Mouse (Mus musculus) mesoderm, embryonic 11.5 days (tissue): ENCODE data around the gene Slc9a6.
A peak's percentile ranks its signal among the peaks of the same experiment; 100 is the strongest.

ENCODE experiments used
- DNase-seq: peaks from one replicate; pipeline ENCODE4 v3.0.0-alpha.2; 2012; ENCODE audit warnings: low read depth, low spot score

Slc9a6 gene

DNA sequence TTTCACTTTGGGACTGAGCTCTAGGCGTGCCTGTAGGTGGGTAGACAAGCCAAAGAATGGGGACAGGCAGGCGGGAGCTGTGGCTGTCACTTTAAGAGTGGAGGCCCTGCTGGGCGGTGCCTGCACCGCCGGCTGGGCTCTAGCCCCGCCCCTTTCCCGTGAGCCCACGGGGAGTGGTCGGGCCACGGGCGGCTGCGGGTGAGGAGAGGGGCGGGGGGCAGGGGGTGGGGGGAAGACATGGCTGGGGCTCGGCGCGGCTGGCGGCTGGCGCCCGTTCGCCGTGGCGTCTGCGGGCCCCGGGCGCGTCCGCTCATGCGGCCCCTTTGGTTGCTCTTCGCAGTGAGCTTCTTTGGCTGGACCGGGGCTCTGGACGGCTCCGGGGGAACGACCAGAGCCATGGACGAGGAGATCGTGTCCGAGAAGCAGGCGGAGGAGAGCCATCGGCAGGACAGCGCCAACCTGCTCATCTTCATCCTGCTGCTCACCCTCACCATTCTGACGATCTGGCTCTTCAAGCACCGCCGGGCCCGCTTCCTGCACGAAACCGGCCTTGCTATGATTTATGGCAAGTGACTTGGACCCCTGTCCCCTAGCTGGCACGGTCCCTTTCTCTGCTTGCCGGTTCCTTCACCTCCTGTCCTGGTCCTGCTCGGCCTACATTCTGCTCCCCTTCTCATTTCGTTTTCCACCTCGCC, at the start of gene Slc9a6:
TSS of gene Slc9a6 (plus strand) at position 135 of the 695 bp plus-strand sequence.
- peak; percentile 84 for DNase-seq

DNA sequence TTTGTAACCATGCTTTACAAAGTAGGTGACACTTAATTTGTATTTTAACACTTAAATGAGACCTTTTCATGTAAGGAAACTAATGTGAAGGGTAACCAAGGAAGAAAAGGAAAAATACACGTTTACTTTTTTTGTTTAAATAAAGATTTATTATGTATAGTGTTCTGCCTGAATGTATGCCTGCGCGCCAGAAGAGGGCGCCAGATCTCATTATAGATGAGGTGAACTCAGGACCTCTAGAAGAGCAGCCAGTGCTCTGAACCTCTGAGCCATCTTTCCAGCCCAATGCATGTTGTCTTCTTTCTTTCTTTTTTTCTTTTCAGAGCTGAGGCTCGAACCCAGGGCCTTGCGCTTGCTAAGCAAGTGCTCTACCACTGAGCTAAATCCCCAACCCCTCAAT, 37.1 kb upstream of the Slc9a6 start:
- peak; percentile 33 for DNase-seq

GRCm38 (mm10) chrX:56578200-56578599, 31.4 kb upstream of the Slc9a6 start:
- DNase-seq = no peak

- peak; percentile 4 for DNase-seq
Observed at GRCm38 (mm10) chrX:56597219-56597886, 12.2 kb upstream of the Slc9a6 start.

GRCm38 (mm10) chrX:56597887-56598640, 11.5 kb upstream of the Slc9a6 start, which contains the start of gene Mmgt1:
Mmgt1 (minus strand) TSS chrX:56598069.
- DNase-seq = peak; percentile 95

DNA sequence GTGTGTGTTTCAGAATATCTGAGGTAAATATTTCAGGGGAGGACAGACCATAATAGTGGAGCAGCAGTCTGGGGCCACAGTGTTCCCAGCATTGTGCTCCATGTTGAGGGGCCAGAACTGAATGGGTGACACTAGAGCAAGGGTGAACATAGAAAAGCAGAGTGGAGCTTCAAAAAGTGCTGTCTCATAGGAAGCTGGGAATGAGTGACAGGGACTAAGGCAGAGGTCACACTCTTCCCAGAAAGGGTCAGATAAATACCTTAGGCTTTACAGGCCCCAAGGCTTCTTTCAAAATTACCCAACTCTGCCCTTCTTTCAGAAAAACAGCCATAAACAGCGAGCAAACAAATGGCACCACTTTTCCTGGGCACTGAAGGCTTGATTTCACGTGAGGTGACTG, 3.0 kb upstream of the Slc9a6 start:
- no peak for DNase-seq

- DNase-seq = no peak
Observed at GRCm38 (mm10) chrX:56607032-56607710, 2.4 kb upstream of the Slc9a6 start.

DNA sequence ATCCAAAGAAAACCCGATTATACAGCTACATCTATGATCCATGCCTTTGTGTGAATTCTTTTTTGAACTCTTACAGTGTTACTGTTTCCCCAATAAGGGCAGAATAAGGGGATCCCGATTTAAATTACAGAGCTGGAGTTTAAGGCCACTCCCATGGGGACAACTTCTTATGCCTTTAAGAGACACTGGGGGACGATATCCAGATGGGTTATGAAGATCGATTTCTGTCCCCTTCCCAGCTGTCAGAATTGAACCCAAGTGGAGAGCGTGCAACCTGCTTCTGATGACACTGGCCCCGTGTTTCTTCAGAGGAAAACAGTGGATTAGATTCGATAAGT, 303 bp upstream of the Slc9a6 start:
- DNase-seq = no peak

GRCm38 (mm10) chrX:56610318-56610694, 749 bp downstream of the Slc9a6 start:
- DNase-seq = peak; percentile 8

DNA sequence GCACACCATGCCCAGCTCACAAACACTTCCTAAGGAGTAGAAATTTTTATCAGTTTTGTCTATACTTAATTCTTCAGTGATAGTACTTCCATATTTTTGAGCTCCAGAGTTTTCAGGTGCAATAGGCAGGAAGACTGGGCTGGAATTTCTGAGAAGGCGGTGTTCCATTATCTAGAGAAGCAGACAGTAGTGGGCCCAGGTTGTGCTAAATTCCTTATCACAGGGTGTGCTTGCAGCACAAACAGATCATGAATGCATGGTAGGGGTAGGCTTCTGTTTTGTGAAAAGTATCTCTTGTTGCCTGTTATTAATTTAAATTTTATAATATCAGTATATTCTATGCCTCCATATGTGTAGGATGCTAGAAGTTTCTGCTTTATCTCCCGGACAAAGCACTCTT, 5.7 kb downstream of the Slc9a6 start:
- DNase-seq = no peak

GRCm38 (mm10) chrX:56636185-56636584, 26.6 kb downstream of the Slc9a6 start:
- no peak for DNase-seq

DNA sequence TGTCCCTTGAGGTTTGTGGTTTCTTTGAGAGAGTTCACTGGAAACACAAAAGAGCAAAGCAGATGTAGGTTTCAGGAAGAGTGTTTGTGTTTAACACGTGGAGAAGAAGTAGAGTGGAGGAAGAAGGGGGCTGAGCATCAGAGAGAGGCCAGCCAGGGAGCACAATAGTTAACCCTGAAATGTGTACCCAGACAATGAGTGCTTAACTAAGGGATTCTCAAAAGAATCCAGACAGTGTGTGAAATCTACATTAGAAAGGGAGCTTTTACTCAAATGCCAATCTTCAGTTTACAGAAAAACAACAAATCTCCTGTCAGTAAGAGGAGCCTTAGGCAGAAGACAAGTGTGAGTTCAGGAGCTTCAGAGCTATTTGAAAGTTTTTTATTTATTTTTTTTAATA, 30.5 kb downstream of the Slc9a6 start:
- no peak for DNase-seq

DNA sequence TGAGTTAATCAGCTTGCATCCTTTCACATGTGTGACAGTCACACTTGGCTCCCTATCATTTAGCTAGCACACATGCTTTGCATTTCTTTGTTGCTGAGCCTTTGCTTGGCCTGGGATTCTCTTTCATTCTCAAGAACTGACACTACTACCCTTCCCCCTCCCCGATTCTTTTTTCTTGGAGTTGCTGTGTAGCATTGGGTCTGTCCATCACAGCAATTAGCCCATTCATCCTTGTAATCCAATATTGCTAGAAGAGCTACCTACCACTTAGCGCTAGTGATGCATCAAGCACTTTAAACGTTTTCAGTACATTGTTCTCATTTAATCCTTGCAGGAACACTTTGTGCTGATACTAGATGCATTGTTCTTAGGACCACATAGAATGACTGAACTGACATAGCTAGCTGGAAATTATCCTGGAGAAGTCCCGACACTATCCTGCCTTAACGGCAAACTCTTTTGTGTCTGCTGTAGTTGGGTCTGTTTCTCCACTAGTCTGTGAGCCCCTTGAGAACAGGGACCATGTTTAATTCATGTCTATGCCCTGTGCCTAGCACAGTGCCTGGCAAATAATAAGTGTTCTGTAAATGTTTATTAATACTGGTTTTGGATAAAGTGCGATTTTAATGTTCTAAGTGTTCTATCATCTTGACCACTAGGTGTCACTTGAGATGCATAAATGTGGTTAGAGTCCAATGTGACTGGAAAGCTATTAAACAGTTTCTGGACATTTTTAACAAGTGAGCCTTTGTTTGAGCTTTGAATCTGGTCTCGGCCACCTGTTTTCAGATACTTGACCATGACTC, 40.2 kb downstream of the Slc9a6 start:
- DNase-seq = peak; percentile 49

DNA sequence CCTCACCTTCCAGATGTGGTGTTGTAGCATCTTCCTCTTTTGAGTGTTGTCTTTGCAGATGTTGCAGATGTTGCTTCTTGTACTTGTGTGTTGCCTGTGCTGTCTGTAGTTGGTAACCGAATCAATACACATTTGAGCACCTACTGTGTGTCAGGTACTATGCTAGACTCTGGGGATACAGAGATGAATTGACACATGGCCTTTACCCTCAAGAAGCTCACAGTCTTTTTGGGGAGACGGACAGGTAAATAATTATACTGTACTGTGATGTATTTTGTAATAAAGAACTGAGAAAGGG, 40.7 kb downstream of the Slc9a6 start:
- DNase-seq = no peak

DNA sequence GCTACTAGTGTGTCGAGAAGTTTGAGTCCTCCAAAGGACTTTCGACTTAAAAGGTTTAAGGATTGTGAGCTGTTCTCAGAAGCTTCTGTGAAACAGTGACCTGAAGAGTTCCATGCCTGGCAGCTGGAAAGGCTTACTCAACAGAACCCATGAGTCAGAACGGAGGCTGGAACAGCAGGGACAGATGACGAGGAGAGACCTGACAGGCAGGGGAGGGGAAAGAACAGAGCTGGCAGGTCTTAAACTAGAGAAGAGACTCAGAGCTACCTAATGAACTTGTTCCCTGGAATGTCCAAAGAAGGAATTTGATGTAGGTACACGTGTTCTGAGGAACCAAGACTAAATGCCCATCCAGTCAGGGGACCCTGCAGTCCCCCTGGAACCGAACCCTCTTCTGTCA, 41.3 kb downstream of the Slc9a6 start:
- DNase-seq = no peak

GRCm38 (mm10) chrX:56651738-56652137, 42.2 kb downstream of the Slc9a6 start:
- DNase-seq = no peak

GRCm38 (mm10) chrX:56655686-56656085, 46.1 kb downstream of the Slc9a6 start:
- DNase-seq = no peak

DNA sequence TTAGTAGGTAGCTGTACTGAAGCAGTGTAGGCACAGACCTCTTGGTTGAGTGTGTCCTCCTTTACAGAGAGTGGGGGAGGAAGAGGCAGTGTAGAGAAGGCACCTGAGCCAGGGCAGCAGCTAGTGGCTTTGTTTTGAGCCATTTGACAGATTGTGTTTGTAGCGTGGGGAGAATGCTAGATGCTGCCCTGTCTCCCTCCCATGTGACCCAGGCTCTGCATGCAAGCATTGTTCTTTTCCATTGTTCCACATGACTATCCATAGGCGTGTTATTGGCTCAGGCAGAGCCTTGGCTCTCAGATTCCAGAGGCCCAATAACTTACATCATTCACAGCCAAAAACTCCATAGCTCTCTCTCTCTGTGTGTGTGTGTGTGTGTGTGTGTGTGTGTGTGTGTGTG, 49.7 kb downstream of the Slc9a6 start:
- no peak for DNase-seq

DNA sequence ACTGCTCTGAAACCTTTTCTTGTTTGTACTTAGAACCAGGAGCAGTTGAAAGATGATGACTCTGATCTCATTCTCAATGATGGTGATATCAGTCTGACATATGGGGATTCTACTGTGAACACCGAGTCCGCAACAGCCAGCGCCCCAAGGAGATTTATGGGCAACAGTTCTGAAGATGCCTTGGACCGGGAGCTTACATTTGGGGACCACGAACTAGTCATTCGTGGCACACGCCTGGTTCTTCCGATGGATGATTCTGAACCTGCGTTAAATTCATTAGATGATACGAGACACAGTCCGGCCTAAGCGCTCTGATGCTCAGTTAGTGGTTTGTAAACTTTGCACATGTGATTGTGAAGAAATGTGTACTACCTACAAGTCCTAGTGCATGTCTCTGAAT, 51.6 kb downstream of the Slc9a6 start:
- no peak for DNase-seq

DNA sequence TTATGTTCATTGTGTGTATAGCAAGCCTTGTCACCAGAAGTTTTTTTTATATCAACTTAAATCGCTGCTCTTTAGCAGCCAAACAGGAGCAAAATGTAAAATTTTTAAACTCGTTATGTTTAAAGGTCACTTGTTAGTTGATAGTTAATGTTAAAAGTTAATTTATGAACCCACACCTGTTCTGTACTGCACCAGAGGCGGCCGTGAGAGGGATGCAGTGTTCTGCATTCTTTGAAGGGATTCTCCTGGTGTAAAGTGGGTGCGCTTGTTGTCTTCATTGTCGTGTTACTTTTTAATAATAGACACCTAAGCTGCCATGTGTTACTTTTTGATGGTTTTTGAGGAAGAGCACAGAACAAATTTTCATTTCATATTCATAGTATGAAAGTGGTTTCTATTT, 52.8 kb downstream of the Slc9a6 start:
- no peak for DNase-seq

- no peak for DNase-seq
Observed at GRCm38 (mm10) chrX:56663377-56663776, 53.8 kb downstream of the Slc9a6 start.
